Mouse (Mus musculus): Measurements from ENCODE around the gene Rab22a.
"Not testable (repeated sequence)": the region's sequence is repeated elsewhere in the genome, so short reads cannot be mapped to it uniquely, and the experiment has no call there.

Rab22a gene

DNA sequence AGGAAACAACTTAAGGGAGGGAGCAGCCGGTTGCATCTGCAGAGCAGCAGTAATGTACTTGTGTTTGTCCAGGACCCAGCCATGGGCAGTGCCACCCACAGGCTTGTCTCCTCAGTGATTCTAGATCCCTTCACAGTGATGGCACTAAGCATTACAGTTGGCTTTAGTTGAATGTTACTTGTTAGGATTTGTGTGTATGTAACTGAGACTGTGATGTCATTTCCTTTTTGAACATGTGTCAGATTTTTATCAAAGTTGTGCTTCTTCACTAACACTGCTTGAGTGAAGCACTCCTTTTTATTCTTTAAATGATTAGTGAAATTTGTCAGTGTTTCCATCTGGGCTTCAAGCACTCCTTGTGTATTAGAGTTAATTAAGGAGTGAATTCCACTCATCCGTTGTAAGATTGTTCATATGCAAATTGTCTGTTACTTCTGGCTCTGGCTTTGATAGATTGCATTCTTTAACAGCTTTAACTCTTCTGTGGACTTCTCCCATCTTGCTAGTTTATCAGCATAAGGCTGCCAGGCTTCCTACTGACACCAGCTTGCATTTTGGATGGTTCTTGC lies 12.9 kb downstream of the Rab22a start:
- DNase-seq (ENCODE audit: low spot score), result no peak

DNA sequence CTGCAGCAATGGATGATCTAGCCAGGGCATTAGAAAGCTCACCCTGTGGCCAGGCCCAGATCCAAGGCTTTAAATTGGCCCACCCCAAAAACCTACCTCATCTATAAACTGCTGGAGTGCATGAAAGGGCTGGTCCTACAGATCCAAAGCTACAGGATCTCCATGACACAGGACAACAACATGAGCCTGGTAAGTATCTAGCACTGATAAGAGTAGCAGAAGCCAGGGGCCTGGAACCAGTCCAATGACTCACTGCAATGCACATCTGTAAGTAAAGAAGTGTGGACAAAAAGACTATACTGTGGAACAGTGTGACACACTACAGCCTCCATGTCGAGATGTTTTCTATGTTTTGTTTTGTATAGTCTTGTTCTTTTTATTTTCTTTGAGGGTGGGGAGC lies 13.9 kb downstream of the Rab22a start:
- no peak for DNase-seq (ENCODE audit: low spot score)

GRCm38 (mm10) chr2:173678593-173678992 lies 19.0 kb downstream of the Rab22a start:
- DNase-seq (ENCODE audit: low spot score), result no peak

GRCm38 (mm10) chr2:173679217-173679616 lies 19.7 kb downstream of the Rab22a start:
- no peak for DNase-seq (ENCODE audit: low spot score)

DNA sequence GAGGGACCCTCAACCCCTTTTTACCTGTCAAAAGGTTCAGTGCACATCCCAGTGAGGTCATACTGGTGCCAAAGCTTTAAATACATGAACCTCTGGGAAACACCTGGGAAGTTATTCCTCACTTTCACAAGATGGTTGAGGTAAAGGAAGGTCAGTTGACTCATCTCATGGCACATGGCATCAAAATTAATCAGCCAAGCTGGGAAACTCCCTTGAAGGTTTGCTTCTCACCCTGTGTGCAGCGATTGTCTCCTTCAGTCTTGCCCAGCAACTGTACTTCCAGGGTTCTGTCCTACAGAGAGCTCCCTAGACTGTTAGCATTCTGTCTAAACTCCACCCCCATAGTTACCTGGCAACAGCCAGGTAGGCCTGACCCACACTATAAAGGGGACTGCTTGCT lies 20.6 kb downstream of the Rab22a start:
- no peak for DNase-seq (ENCODE audit: low spot score)

DNA sequence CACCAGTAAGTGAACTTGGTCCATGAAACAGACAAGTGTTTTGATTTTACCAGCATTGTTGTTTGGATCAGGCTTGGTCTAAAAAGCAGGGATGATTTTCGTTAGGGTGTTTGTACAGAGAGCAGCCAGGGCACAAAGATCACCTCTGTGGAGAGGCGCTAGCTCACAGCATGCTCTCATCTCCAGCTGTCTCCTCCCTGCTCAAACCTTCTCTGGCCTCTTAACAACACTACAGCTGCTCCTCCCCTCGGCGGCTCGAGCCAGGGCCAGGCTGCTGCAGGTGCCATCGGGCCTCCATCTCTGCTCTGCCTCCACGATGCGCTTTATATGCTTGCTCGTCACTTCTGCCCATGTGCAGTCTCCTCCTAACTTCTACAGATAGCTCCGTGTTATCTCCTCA lies 23.2 kb downstream of the Rab22a start:
- DNase-seq (ENCODE audit: low spot score), result no peak

DNA sequence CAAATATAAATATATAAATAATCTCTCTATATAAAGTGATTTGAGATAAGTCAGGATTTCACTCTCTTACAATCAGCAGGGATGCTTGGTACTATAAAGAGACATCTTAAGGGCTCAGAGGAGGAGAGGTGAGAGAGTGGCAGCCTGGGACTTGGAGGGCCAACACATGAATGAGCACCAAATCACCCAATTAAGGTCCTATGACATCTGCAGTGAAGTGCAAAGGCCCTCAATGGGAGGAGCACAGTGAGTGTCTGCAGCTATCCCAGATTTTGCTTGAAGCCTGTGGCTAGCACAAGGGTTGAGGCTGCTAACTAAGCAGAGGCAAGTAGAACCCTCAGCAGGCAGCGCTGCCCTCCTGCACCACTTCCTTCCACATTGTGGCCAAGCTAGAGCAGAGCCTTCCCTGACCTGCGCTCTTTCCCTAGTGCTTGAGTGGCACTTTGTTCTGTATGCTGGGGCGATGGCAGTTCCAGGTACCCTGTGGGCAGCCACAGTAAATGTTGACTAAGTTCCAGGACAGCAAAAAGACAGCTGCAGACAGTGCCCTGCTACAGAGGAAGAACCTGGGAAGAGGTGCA lies 26.3 kb downstream of the Rab22a start:
- DNase-seq (ENCODE audit: low spot score), result no peak

DNA sequence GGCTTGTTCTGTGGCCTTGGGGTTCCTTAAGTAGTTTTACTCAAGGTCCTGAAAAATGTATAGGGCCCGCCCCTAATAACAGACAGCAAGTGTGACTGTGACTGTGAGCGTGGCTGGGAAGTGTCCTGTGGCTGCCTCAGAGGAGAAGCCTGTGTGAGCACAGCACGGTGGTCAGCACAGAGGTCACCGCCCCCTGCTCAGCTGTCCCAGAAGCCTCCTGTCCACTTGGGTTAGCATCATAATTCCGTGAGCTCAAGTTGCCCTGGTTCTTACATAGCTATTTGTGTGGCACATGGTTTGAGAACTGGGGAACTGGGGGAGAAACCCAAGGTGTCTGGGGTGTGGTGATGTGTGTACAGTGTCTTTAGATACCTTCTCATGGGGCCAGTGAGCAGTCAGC lies 27.8 kb downstream of the Rab22a start:
- no peak for DNase-seq (ENCODE audit: low spot score)

DNA sequence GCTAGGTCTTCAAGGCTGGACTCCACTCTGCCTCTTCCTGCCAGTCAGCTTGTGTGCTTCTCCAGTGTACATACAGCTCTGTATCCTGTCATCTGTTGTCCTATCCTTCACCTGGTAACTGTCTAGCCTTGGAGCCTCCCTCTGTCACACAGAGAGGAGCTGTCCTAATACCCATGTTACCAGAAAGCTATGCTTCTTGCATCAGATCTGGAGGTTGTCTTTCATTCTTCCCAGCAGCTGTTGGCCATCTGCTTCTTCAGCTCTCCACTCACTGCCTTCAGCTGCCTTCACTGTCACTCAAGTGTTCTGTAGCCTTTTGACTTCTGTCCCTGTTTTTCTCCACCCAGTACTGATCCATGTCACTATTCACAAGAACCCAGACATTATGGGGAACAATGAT lies 30.3 kb downstream of the Rab22a start:
- no peak for DNase-seq (ENCODE audit: low spot score)

DNA sequence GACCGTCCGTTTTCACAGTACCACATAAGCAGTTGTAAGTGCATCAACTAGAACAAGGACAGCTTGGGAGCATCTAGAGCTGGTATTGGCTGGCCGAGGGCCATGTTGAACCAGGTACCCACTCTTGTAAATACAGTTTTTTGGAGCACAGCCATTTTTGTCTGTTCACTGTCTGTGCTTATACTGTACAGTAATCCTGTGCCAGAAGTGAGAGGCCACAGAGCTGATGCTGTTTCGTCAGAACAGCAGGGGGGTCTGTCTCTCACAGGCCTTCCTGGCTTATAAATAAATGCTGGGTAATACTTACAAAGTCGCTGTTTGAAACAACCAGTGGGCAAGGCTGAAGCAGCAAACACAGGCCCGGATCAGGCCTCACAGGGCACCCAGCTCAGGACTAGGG lies 32.2 kb downstream of the Rab22a start:
- DNase-seq (ENCODE audit: low spot score), result no peak

DNA sequence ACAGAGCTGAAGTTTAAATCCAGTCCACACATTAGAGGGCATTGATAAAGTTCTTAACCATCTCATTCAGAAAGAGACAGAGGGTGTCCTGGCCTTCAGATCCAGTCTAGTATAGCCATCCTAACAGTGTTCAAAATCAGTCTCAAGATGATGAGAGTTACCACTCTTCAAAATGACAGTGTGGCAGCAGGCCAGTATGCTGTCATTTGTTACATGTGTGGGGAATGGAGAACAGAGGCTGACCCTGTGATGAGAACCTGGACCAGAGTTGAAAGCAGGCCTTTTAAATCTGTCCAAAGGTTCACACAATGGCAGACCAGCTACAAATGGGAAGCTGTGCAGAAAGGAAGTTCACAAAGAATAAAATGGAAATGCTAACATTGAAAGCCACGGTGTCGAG lies 33.1 kb downstream of the Rab22a start:
- DNase-seq (ENCODE audit: low spot score), result no peak

DNA sequence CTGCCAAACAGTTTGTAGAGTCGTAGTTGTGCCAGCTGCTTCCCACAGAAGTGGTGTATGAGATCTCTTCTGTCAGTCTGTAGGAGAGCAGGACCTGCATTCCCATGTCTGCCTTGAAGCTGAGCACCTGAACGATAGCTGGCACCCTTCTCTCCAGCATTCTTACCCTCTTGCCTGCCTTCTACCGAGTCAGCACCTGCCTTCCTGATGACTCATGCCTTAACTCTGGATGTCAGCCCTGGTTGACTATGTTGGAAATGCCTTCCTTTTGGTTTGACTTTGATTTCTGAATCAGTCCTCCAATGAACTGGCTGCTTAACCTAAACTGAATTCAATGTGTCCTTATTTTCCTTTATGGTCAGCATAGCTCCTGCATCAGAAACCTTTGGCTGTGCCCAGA lies 39.3 kb downstream of the Rab22a start:
- no peak for DNase-seq (ENCODE audit: low spot score)

DNA sequence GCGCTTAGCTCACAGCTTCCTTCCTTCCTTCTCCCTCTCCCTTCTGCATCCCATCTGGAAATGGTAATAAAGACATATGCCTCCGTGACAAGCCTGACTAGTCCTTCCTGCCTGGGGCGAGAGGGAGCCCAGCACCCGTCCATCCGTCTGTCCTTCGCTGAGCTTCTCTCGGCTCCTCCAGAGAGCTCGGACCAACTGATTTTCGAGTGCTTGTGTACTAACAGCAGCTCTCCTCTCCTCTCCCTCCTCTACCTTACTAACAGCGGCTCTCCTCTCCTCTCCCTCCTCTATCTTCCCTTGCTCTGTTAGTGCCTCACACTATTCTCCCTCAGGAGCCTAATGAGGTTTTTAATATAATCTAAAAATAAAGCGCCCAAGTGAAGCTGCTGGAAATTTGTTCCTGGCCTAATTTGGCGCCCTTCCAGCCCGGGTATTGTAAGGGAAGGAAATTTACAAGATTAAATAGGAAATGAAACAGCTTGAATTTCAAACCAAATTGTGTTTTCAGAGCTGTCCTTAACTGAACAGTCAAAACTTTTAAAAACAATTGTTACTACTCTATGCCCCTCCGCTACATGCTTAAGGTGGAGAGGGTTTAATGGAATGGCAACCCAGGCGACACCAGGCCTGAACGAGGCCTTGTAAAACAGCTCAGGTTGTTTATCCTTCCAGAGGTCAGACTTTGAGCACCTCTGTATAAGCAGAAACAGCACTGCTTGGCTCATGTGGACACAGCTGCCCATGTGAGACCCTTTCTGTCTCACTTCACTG lies 42.7 kb downstream of the Rab22a start:
- no peak for DNase-seq (ENCODE audit: low spot score)

GRCm38 (mm10) chr2:173702867-173703237 lies 43.3 kb downstream of the Rab22a start:
- DNase-seq (ENCODE audit: low spot score), result no peak

GRCm38 (mm10) chr2:173705827-173706551 lies 46.4 kb downstream of the Rab22a start:
- DNase-seq (ENCODE audit: low spot score), result no peak

GRCm38 (mm10) chr2:173707626-173708025 lies 48.1 kb downstream of the Rab22a start:
- not testable (repeated sequence) for DNase-seq (ENCODE audit: low spot score)

- no peak for DNase-seq (ENCODE audit: low spot score)
These were observed 50.6 kb downstream of the Rab22a start for GRCm38 (mm10) chr2:173710193-173710592.

DNA sequence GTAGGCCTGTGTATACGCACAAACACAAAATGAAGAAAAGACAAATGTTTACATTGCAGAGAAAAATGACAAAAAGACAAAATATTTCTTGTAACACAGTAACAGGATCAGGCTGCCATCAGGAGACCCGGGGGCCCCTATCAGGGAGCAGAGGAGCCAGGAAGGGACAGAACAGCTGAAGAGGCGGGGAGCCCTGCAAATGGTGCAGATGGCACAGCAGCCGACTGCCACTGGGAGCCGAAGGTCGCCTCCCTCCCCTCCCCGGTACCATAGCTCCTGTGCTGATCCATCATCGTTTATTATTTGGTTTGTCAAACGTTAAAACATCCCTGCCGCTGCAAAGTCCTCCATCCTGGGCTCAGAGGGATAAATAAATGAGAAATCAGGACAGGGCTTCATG lies 53.1 kb downstream of the Rab22a start:
- no peak for DNase-seq (ENCODE audit: low spot score)

DNA sequence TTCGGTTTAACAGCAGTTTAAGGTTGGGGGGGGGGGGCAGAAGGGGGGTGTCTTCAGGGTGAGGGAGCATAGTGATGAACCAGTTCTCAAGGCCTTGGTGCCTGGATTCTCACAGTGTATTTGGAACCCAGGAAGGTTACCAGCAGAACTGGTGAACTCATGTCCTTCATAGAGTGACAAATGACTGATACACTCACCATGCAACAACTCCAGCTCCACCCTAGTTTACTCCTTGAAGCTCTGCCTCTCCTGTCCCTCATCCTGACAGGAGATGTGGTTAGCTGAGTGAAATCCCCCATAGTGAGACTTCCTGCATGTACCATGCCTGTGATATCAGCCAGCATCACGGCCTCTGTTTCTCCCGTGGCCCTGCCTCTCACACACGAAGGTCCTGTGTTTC lies 53.7 kb downstream of the Rab22a start:
- DNase-seq (ENCODE audit: low spot score), result no peak

DNA sequence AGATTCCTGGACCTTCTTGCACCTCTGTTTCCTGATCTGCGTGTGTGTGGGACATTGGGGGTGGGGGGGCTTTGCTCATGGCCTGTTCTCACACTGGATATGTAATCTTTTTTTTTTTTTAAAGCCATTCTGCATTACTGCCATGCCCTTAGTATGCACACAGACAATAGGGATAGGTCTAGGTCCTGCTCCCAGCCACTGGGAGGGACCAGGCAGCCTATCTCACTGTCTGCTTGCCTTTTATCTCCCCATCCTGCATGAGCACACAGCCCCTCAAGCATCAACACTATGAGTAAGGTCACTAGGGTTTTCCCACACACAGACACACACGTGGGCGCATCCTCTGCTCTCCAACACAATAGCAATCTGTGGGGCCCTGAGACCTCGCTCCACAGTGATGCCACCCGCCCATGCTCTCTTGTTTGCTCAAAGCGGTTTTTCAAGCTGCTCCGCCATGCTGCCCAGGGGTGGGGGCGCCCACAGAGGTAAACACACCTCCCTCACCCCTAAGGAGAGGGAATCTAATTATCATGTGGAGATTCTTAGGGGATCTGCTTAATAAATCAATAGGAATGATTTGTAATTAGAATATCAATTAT lies 55.2 kb downstream of the Rab22a start:
- no peak for DNase-seq (ENCODE audit: low spot score)

- no peak for DNase-seq (ENCODE audit: low spot score)
These were observed 57.4 kb downstream of the Rab22a start for GRCm38 (mm10) chr2:173716966-173717365.

DNA sequence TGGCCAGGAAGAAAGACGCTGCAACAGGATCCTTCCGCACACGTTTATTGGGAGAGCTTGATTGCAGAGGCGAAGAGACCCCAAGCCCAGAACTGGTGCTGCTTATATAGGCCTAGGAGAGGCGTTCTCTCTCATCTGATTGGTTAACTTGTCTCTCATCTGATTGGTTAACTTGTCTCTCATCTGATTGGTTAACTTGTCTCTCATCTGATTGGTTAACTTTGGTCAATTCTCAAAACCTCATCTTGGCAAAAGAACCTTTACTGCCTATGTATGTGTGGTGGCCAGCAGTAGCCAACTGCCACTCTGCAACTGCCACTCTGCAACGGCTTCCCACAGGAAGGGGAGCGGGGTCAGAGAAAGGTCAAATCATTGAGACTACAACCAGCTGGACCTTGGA lies 59.6 kb downstream of the Rab22a start, which contains the start of gene 1700010B08Rik:
TSS of gene 1700010B08Rik (plus strand) at position 301 of the 400 bp plus-strand sequence.
- not testable (repeated sequence) for DNase-seq (ENCODE audit: low spot score)

Measured in left cerebral cortex, adult 11 months (tissue).